ENCODE assay signal across 8 mouse cellular contexts in the genomic region with DNA sequence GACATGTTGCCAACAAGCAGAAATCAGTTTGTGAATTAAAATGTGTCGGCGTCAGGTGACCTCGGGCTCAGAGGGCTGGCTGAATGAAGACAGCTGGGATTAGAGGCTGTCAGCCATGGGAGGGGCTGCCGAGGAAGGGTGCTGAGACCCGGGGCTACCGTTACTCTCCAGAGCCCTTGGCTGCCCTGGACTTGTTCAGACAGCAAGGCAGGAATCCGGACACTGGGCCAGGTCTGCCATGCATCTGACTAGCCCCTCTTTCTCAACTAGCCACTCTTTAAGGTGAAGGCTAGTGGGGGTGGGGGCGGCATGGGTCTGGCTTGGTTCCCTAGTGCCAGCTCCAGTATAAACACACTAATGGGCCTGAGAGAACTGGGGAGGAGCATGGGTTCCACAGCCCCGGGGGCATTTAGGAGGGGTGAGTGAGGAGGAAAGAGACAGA. TPM values are rescaled to one million over a fixed set of nuclear protein-coding genes. Genes with fewer than 3 reads are reported as not detected.
DNase-seq lines count a peak whose midpoint lies in the region; ATAC-seq and TF ChIP-seq lines count a peak whose summit lies in the region.
"Had no signal": no experiment of that assay in that cellular context is flagged by ENCODE, and none has a peak within 500 bp of the region (broad histone marks: within the 10 kb centered on the region; RNA-seq: fewer than 3 reads in every experiment).

No protein-coding gene starts in this region.

- peak overlapping the region; percentile 27; the same call in 1 of the 2 replicates for H3K27ac ChIP-seq in forebrain, embryonic 15.5 days (replicated peaks)
- H3K27ac ChIP-seq in stomach, postnatal 0 days (replicated peaks) = no peak overlapping the region

- 19% methylated on average over 9 of the region's 9 CpGs for WGBS in forebrain, embryonic 15.5 days
- 10% methylated on average over 9 of the region's 9 CpGs for WGBS in stomach, postnatal 0 days

- no peaks in the 10 kb centered on the region for H3K27me3 ChIP-seq in forebrain, embryonic 15.5 days
- H3K27me3 ChIP-seq in stomach, postnatal 0 days (ENCODE audit: control insufficient read depth, insufficient read depth, low read length) = no peaks in the 10 kb centered on the region

- H3K36me3 ChIP-seq in forebrain, embryonic 15.5 days = no peaks in the 10 kb centered on the region
- no peaks in the 10 kb centered on the region for H3K36me3 ChIP-seq in stomach, postnatal 0 days (ENCODE audit: control insufficient read depth, insufficient read depth, low read length)

- H3K9ac ChIP-seq in forebrain, embryonic 15.5 days (replicated peaks) = no peak overlapping the region
- no peak overlapping the region for H3K9ac ChIP-seq in stomach, postnatal 0 days (ENCODE audit: low read length)

- intact Hi-C loops in gastrocnemius, postnatal 36 days (cut with DNase I) = no loop called here

- H3K4me3 ChIP-seq in forebrain, embryonic 15.5 days = no peak overlapping the region
- H3K4me3 ChIP-seq in stomach, postnatal 0 days (ENCODE audit: low read depth, low read length) = peak overlapping the region; percentile 13; the same call in 1 of the 2 replicates

- peak; percentile 66 for ATAC-seq in forebrain, embryonic 15.5 days (replicated peaks)
- peak; percentile 60; the same call in 1 of the 2 replicates for ATAC-seq in stomach, postnatal 0 days (ENCODE audit: low FRiP score, low TSS enrichment)

- TF ChIP-seq CTCF in stomach, postnatal 0 days (IDR thresholded peaks at IDR 0.05; ENCODE audit: low read depth) = no peak

- DNase-seq in MN1 (ENCODE audit: low spot score) = peak; percentile 54
- DNase-seq in cerebellum, adult 11 months = peak; percentile 18
- DNase-seq in kidney, postnatal 25 days = peak; percentile 41 to 66
- no peak for DNase-seq in stomach, postnatal 0 days (ENCODE audit: low spot score)
- no peak for DNase-seq in gastrocnemius, postnatal 36 days
- DNase-seq in gastrocnemius, postnatal 4 days (ENCODE audit: low spot score in 2 of 2) = no peak

- no peak for TF ChIP-seq EP300 in stomach, postnatal 0 days (optimal IDR thresholded peaks at IDR 0.05)

- peak overlapping the region; percentile 32 for H3K4me2 ChIP-seq in forebrain, embryonic 15.5 days (replicated peaks)
- peak overlapping the region; percentile 42 for H3K4me2 ChIP-seq in stomach, postnatal 0 days (replicated peaks; ENCODE audit: low read depth)

- peaks cover 17% of the 10 kb centered on the region for H3K4me1 ChIP-seq in forebrain, embryonic 15.5 days
- no peaks in the 10 kb centered on the region for H3K4me1 ChIP-seq in stomach, postnatal 0 days (replicated peaks; ENCODE audit: control insufficient read depth, insufficient read depth)

- H3K9me3 ChIP-seq in forebrain, embryonic 15.5 days = no peaks in the 10 kb centered on the region
- no peaks in the 10 kb centered on the region for H3K9me3 ChIP-seq in stomach, postnatal 0 days (ENCODE audit: control insufficient read depth, low read length)

RNA-seq across cellular contexts. Expression of a gene that starts 24.4 kb away (rescaled TPM):
- polyA plus RNA-seq in forebrain, embryonic 15.5 days (2015; fragmentation: Nextera tagmentation; extraction: Ambion mirVana) = 103 TPM in 2 replicates
- polyA plus RNA-seq in stomach, postnatal 0 days (2015; fragmentation: Nextera tagmentation; extraction: Ambion mirVana) = 58.7 and 60.4 TPM in 2 replicates
- total RNA-seq in gastrocnemius, postnatal 36 days (2021) = 10 to 100 TPM; 33.1 to 36.2 TPM
- 10 to 100 TPM; 67.1 to 68.6 TPM for total RNA-seq in gastrocnemius, postnatal 4 days (2021)

RNA-seq across cellular contexts. Expression of a gene that starts 27.6 kb away (rescaled TPM):
- polyA plus RNA-seq in forebrain, embryonic 15.5 days (2015; fragmentation: Nextera tagmentation; extraction: Ambion mirVana) = 0.10 and 0.29 TPM in 2 replicates
- polyA plus RNA-seq in stomach, postnatal 0 days (2015; fragmentation: Nextera tagmentation; extraction: Ambion mirVana) = not detected in 2 replicates
- not detected for total RNA-seq in gastrocnemius, postnatal 36 days (2021)
- not detected for total RNA-seq in gastrocnemius, postnatal 4 days (2021)

RNA-seq across cellular contexts. Expression of a gene that starts 51.9 kb away (rescaled TPM):
- polyA plus RNA-seq in forebrain, embryonic 15.5 days (2015; fragmentation: Nextera tagmentation; extraction: Ambion mirVana) = 4.2 and 5.3 TPM in 2 replicates
- polyA plus RNA-seq in stomach, postnatal 0 days (2015; fragmentation: Nextera tagmentation; extraction: Ambion mirVana) = 0.51 and 0.55 TPM in 2 replicates
- not detected for total RNA-seq in gastrocnemius, postnatal 36 days (2021)
- total RNA-seq in gastrocnemius, postnatal 4 days (2021) = under 1 TPM; 0.21 to 0.27 TPM
- total RNA-seq: liver, adult 2 months had no signal
- polyA plus RNA-seq: liver, adult 2 months had no signal

Comparison
In these comparisons a context has a peak if more than half of its experiments do, and no peak if none do; other contexts are left out.
1. DNase-seq: peak in MN1 (single experiment), cerebellum, adult 11 months (single experiment) and kidney, postnatal 25 days (2 of 2); none in stomach, postnatal 0 days (single experiment), gastrocnemius, postnatal 36 days (0 of 2) and gastrocnemius, postnatal 4 days (0 of 2).